Mouse (Mus musculus) stomach, embryonic 16.5 days (tissue): ENCODE results near the gene Avpi1. TPM values are rescaled to one million over a fixed set of nuclear protein-coding genes. Genes with fewer than 3 reads are reported as not detected.

Experiments used
- ATAC-seq: fragments of 200-750 bp; cut with Nextera tagmentation; 2 replicates; pipeline ENCODE4 v1.8.0; 2017; ENCODE audit warnings: moderate number of reproducible peaks, moderate TSS enrichment; ENCODE audit not compliant: insufficient read depth, low FRiP score
- H3K27ac ChIP-seq: fragments of 300-500 bp; sonication (generic); 2 replicates; pipeline ENCODE4 v1.5.1; 2014; ENCODE audit warnings: low read length
- H3K27me3 ChIP-seq: fragments of 300-500 bp; sonication (generic); 2 replicates; pipeline ENCODE4 v1.6.1; 2014; ENCODE audit warnings: low read length, control low read depth, mixed read lengths; ENCODE audit not compliant: control insufficient read depth, insufficient read depth
- H3K36me3 ChIP-seq: fragments of 300-500 bp; sonication (generic); 2 replicates; pipeline ENCODE4 v1.6.1; 2014; ENCODE audit warnings: low read length; ENCODE audit not compliant: control insufficient read depth, insufficient read depth
- H3K4me1 ChIP-seq: fragments of 300-500 bp; sonication (generic); 2 replicates; pipeline ENCODE4 v1.6.1; 2014; ENCODE audit warnings: low read length, control low read depth, mixed read lengths; ENCODE audit not compliant: control insufficient read depth, insufficient read depth
- H3K4me2 ChIP-seq: fragments of 300-500 bp; sonication (generic); 2 replicates; pipeline ENCODE4 v1.6.1; 2014; ENCODE audit warnings: low read depth, low read length, mixed read lengths
- H3K4me3 ChIP-seq: fragments of 300-500 bp; sonication (generic); replicated peaks from 2 replicates; pipeline ENCODE4 v1.5.1; 2014; ENCODE audit warnings: mild to moderate bottlenecking, low read length
- H3K9ac ChIP-seq: fragments of 300-500 bp; sonication (generic); 2 replicates; pipeline ENCODE4 v1.6.1; 2014; ENCODE audit warnings: low read length
- H3K9me3 ChIP-seq: fragments of 300-500 bp; sonication (generic); replicated peaks from 2 replicates; pipeline ENCODE4 v1.6.1; 2016; ENCODE audit warnings: low read length, control low read depth; ENCODE audit not compliant: control insufficient read depth
- WGBS: fragments of 180-500 bp; shearing (Covaris S2); extraction: QIAGEN DNeasy Blood & Tissue Kit; methylation state at CpG from one replicate; pipeline ENCODE4 v1.1.7; 2014; 5-methylcytosine and 5-hydroxymethylcytosine counted together
- polyA plus RNA-seq: library from polyadenylated mRNA; unstranded; fragments of >200 nt; fragmentation: Nextera tagmentation; extraction: Ambion mirVana; gene quantifications from 2 replicates; pipeline ENCODE4 v1.2.1, GENCODE M21; 2015

Gene Avpi1
- polyA plus RNA-seq, 1 experiment from 2014 or later = 52.4 TPM

DNA sequence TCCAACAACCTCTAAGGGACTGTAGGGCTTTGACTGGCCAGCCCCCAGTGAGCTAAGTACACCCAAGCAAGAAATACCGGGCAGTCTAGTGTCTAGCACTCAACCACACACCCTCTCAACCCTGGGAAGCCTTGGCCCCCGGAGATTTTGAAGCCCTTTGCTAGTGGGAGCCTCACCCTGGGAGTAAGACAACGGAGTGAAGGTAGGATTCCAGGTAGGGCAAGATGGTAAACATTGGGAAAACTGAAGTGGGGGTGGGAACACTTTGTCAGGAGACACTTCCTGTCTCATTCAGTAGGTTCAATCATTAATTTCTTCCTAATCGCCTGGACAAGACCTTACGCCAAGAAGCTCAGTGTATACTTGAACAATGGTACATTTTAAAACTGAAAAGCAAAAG lies 1.8 kb downstream of the Avpi1 start:
- peak overlapping the region; percentile 86 for H3K4me3 ChIP-seq
- no peaks in the 10 kb centered on the region for H3K27me3 ChIP-seq
- H3K4me1 ChIP-seq = peaks cover 12% of the 10 kb centered on the region
- H3K4me2 ChIP-seq = peak overlapping the region; percentile 94
- peak overlapping the region; percentile 1; the same call in 1 of the 2 replicates for H3K9ac ChIP-seq
- WGBS = 55% methylated on average over 5 of the region's 5 CpGs
- no peaks in the 10 kb centered on the region for H3K9me3 ChIP-seq
- peak overlapping the region; percentile 75 for H3K27ac ChIP-seq
- 0 out of 2 replicates have a peak, but pooled peaks cover 12% of the 10 kb centered on the region for H3K36me3 ChIP-seq
- no peak for ATAC-seq

- Histone ChIP-seq H3K4me3 (0 out of 2 replicates have a peak overlapping the region, but pooled peaks have one; percentile 86), H3K4me1 (peaks cover 12% of the 10 kb centered on the region), H3K4me2 (peak overlapping the region; percentile 94; the same call in 1 of the 2 replicates), H3K9me3 (no peaks in the 10 kb centered on the region), H3K27ac (peak overlapping the region; percentile 75; the same call in 1 of the 2 replicates), H3K27me3 (no peaks in the 10 kb centered on the region), H3K36me3 (0 out of 2 replicates have a peak, but pooled peaks cover 14% of the 10 kb centered on the region), H3K9ac (no peak overlapping the region; the same call in 1 of the 2 replicates)
- 83% methylated on average over 6 of the region's 6 CpGs for WGBS
- ATAC-seq = no peak
Observed at GRCm38 (mm10) chr19:42126219-42126605, 2.6 kb downstream of the Avpi1 start.

DNA sequence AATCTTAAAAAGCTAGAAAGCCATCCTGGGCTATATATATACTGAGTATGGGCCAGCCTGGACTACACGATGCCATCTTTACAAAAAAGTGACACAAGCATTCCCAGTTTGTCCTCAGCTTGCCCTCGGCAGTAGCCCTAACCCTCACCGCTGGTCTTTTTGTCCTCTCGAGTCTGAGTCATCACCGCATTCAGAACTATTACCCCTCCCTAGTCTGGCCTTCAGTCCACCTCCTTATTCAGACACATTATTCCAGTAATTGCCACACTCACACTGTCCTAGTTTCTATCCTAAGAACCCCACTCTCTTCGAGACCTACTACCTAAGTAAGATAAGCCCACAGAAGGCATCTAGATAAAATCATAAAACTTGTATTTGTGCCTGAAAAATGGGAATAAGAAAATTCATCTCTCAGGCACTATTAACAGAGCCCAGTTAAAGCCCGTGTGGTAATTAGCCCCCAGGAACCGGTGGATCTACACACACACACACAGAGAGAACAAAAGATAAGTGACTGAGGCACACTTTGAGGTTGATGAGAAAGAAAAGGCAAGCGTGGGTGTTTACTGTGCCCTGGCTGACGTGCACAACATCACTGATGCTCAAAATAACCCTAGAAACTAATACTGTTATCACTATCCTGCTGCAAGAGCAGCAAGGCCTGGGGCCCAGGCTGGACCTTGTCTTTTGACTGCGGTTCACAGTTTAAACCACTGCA lies 3.2 kb downstream of the Avpi1 start:
- Histone ChIP-seq H3K9me3 (no peaks in the 10 kb centered on the region), H3K4me1 (peaks cover 12% of the 10 kb centered on the region), H3K4me3 (no peak overlapping the region), H3K4me2 (no peak overlapping the region), H3K27ac (no peak overlapping the region), H3K27me3 (no peaks in the 10 kb centered on the region), H3K36me3 (peaks cover 19% of the 10 kb centered on the region; the same call in 1 of the 2 replicates), H3K9ac (no peak overlapping the region)
- 74% methylated on average over 11 of the region's 11 CpGs for WGBS
- no peak for ATAC-seq

DNA sequence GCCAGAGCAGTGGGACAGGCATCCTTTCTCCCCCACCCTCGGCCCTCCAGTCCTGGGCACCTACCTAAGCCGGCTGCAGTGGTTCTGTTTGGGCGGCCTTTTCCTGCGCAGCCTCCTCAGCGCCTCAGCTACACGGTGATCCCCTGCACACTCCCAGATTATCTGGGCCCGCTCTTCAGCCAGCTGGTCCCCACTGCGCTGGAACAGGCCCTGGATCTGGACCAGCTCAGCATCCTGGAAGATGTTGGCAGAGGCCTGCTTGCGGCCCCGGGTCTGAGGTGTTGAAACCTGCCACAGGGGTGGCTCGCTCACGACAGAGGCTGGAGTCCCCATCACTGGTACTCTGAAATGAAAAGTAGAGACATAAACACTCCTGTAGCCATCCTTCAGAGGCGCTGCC lies 4.2 kb downstream of the Avpi1 start:
- H3K9me3 ChIP-seq = no peaks in the 10 kb centered on the region
- ATAC-seq = no peak
- no peak overlapping the region for H3K4me3 ChIP-seq
- WGBS = 77% methylated on average over 13 of the region's 13 CpGs
- no peak overlapping the region for H3K4me2 ChIP-seq
- H3K36me3 ChIP-seq = peaks cover 29% of the 10 kb centered on the region; the same call in 1 of the 2 replicates
- H3K4me1 ChIP-seq = peaks cover 7% of the 10 kb centered on the region
- H3K9ac ChIP-seq = no peak overlapping the region
- no peak overlapping the region for H3K27ac ChIP-seq
- no peaks in the 10 kb centered on the region for H3K27me3 ChIP-seq

GRCm38 (mm10) chr19:42120451-42120850 lies 8.4 kb downstream of the Avpi1 start:
- H3K9me3 ChIP-seq = no peaks in the 10 kb centered on the region
- ATAC-seq = peak; percentile 48; the same call in 1 of the 2 replicates
- H3K4me3 ChIP-seq = no peak overlapping the region
- H3K27ac ChIP-seq = no peak overlapping the region
- no peak overlapping the region for H3K4me2 ChIP-seq
- 85% methylated on average over 8 of the region's 8 CpGs for WGBS
- 0 out of 2 replicates have a peak, but pooled peaks cover 3% of the 10 kb centered on the region for H3K4me1 ChIP-seq
- no peak overlapping the region for H3K9ac ChIP-seq
- peaks cover 30% of the 10 kb centered on the region; the same call in 1 of the 2 replicates for H3K36me3 ChIP-seq
- H3K27me3 ChIP-seq = no peaks in the 10 kb centered on the region

GRCm38 (mm10) chr19:42118596-42118995 lies 10.3 kb downstream of the Avpi1 start:
- WGBS = 64% methylated on average over 5 of the region's 5 CpGs
- peak; percentile 39; the same call in 1 of the 2 replicates for ATAC-seq
- H3K36me3 ChIP-seq = peaks cover 26% of the 10 kb centered on the region

GRCm38 (mm10) chr19:42118142-42118541 lies 10.7 kb downstream of the Avpi1 start:
- Histone ChIP-seq H3K4me3 (no peak overlapping the region), H3K27me3 (no peaks in the 10 kb centered on the region), H3K9me3 (no peaks in the 10 kb centered on the region), H3K9ac (no peak overlapping the region), H3K4me1 (0 out of 2 replicates have a peak, but pooled peaks cover 3% of the 10 kb centered on the region), H3K4me2 (no peak overlapping the region), H3K27ac (no peak overlapping the region), H3K36me3 (peaks cover 24% of the 10 kb centered on the region)
- WGBS = 90% methylated on average over 9 of the region's 9 CpGs
- ATAC-seq = no peak

More at GRCm38 (mm10) chr19:42118596-42118995, 10.3 kb downstream of the Avpi1 start:
- no peaks in the 10 kb centered on the region for H3K27me3 ChIP-seq
- no peak overlapping the region for H3K27ac ChIP-seq
- H3K4me1 ChIP-seq = 0 out of 2 replicates have a peak, but pooled peaks cover 3% of the 10 kb centered on the region
- H3K4me3 ChIP-seq = no peak overlapping the region
- no peaks in the 10 kb centered on the region for H3K9me3 ChIP-seq
- no peak overlapping the region for H3K4me2 ChIP-seq
- H3K9ac ChIP-seq = no peak overlapping the region

- H3K9ac ChIP-seq = no peak overlapping the region
- no peaks in the 10 kb centered on the region for H3K9me3 ChIP-seq
- peak overlapping the region; percentile 7; the same call in 1 of the 2 replicates for H3K27ac ChIP-seq
- H3K4me2 ChIP-seq = no peak overlapping the region
- peaks cover 18% of the 10 kb centered on the region for H3K36me3 ChIP-seq
- H3K4me3 ChIP-seq = no peak overlapping the region
- H3K4me1 ChIP-seq = 0 out of 2 replicates have a peak, but pooled peaks cover 3% of the 10 kb centered on the region
- 79% methylated on average over 4 of the region's 4 CpGs for WGBS
- no peak for ATAC-seq
- no peaks in the 10 kb centered on the region for H3K27me3 ChIP-seq
Observed at GRCm38 (mm10) chr19:42115783-42116335, 13.0 kb downstream of the Avpi1 start.

- peaks cover 15% of the 10 kb centered on the region; the same call in 1 of the 2 replicates for H3K36me3 ChIP-seq
- WGBS = 91% methylated on average over 9 of the region's 9 CpGs
- H3K9ac ChIP-seq = no peak overlapping the region
- no peak for ATAC-seq
- no peaks in the 10 kb centered on the region for H3K4me1 ChIP-seq
- H3K27me3 ChIP-seq = no peaks in the 10 kb centered on the region
- H3K9me3 ChIP-seq = no peaks in the 10 kb centered on the region
- no peak overlapping the region for H3K4me3 ChIP-seq
- H3K4me2 ChIP-seq = no peak overlapping the region
- no peak overlapping the region for H3K27ac ChIP-seq
Observed at GRCm38 (mm10) chr19:42104681-42105080, 24.2 kb downstream of the Avpi1 start.
